13 mouse cellular contexts compared by ENCODE assay signal in genomic region chr12:35690914-35691313, GRCm38 (mm10).
DNase-seq lines count a peak whose midpoint lies in the region; ATAC-seq lines count a peak whose summit lies in the region.
"Had no signal": no experiment of that assay in that cellular context is flagged by ENCODE, and none has a peak within 500 bp of the region (broad histone marks: within the 10 kb centered on the region; RNA-seq: fewer than 3 reads in every experiment).

No protein-coding gene starts in this region.

- DNase-seq in CD8-positive naive resting alpha-beta T cell, adult 2 months (ENCODE audit: low read depth in 2 of 2, low spot score in 2 of 2) = peak; percentile 4 to 5
- peak; percentile 56 for DNase-seq in thymus, postnatal 25 days
- DNase-seq in left cerebral cortex, postnatal 14 days (ENCODE audit: low spot score in 2 of 2) = no peak
- DNase-seq in left cerebral cortex, adult 18-20 months (ENCODE audit: low spot score in 2 of 2) = no peak
- DNase-seq in Muller cell, postnatal 12 days (ENCODE audit: inconsistent ontology term) = no peak
- no peak for DNase-seq in kidney, postnatal 36 days
- DNase-seq: cerebellum, adult 2 months; heart, postnatal 10 days; retina, postnatal 1 day had no signal

- intact Hi-C loops in left cerebral cortex, postnatal 14 days (cut with DNase I) = no loop called here

- ATAC-seq in inflammation-experienced regulatory T-cells, adult 6 months = peak; percentile 68
- ATAC-seq in neutrophil, adult 5-6 weeks (ENCODE audit: extremely low read depth, insufficient number of reproducible peaks, low FRiP score, poor library complexity, severe bottlenecking) = peak; percentile 51; the same call in 1 of the 2 replicates
- ATAC-seq: forebrain, embryonic 16.5 days; midbrain, embryonic 15.5 days had no signal

Comparison
In these comparisons a context has a peak if more than half of its experiments do, and no peak if none do; other contexts are left out.
1. DNase-seq: peak in CD8-positive naive resting alpha-beta T cell, adult 2 months (2 of 2) and thymus, postnatal 25 days (single experiment); none in left cerebral cortex, postnatal 14 days (0 of 2), left cerebral cortex, adult 18-20 months (0 of 2), Muller cell, postnatal 12 days (single experiment) and kidney, postnatal 36 days (0 of 2).